Mouse (Mus musculus): Measurements from ENCODE around the gene Hlcs. TPM values are rescaled to one million over a fixed set of nuclear protein-coding genes. Genes with fewer than 3 reads are reported as not detected.

Hlcs gene
- polyA plus RNA-seq, 2 experiments, result 1.3 to 1.7 TPM

- Histone ChIP-seq H3K27ac (no peak overlapping the region), H3K4me2 (ENCODE audit: low read depth) (no peak overlapping the region), H3K9me3 (ENCODE audit: control insufficient read depth, low read length) (no peaks in the 10 kb centered on the region), H3K36me3 (replicated peaks; ENCODE audit: control insufficient read depth, insufficient read depth, low read depth) (no peaks in the 10 kb centered on the region), H3K4me1 (replicated peaks; ENCODE audit: control insufficient read depth in 2 of 2, insufficient read depth in 2 of 2, low read length in 1 of 2) (peaks cover 3 to 13% of the 10 kb centered on the region in 2 experiments; a peak in 3 of 4 replicates), H3K9ac (replicated peaks) (no peak overlapping the region), H3K4me3 (ENCODE audit: insufficient read depth in 1 of 2, low read depth in 2 of 2, low read length in 2 of 2) (no peak overlapping the region), H3K27me3 (ENCODE audit: control insufficient read depth, insufficient read depth, low read length) (no peaks in the 10 kb centered on the region)
- ATAC-seq (ENCODE audit: insufficient read depth) (no peak), DNase-seq (ENCODE audit: low read depth in 3 of 3, low spot score in 3 of 3) (no peak)
- 17% methylated on average over 1 of the region's 1 CpGs for WGBS (ENCODE audit: insufficient replicate concordance)
- TF ChIP-seq EP300 (IDR thresholded peaks at IDR 0.05; ENCODE audit: low read depth) (no peak), CTCF (IDR thresholded peaks at IDR 0.05; ENCODE audit: low read depth) (no peak)
These were observed 1.8 kb upstream of the Hlcs start for GRCm38 (mm10) chr16:94315215-94315614.

- Histone ChIP-seq H3K4me2 (ENCODE audit: low read depth) (no peak overlapping the region), H3K9ac (replicated peaks) (no peak overlapping the region), H3K36me3 (replicated peaks; ENCODE audit: control insufficient read depth, insufficient read depth, low read depth) (no peaks in the 10 kb centered on the region), H3K27me3 (ENCODE audit: control insufficient read depth, insufficient read depth, low read length) (no peaks in the 10 kb centered on the region), H3K4me3 (ENCODE audit: insufficient read depth in 1 of 2, low read depth in 2 of 2, low read length in 2 of 2) (no peak overlapping the region), H3K9me3 (ENCODE audit: control insufficient read depth, low read length) (no peaks in the 10 kb centered on the region), H3K27ac (no peak overlapping the region), H3K4me1 (replicated peaks; ENCODE audit: control insufficient read depth in 2 of 2, insufficient read depth in 2 of 2, low read length in 1 of 2) (peaks cover 3 to 13% of the 10 kb centered on the region in 2 experiments; a peak in 3 of 4 replicates)
- WGBS (ENCODE audit: insufficient replicate concordance), result 81% methylated on average over 5 of the region's 5 CpGs
- ATAC-seq (ENCODE audit: insufficient read depth) (no peak), DNase-seq (ENCODE audit: low read depth in 3 of 3, low spot score in 3 of 3) (no peak)
- TF ChIP-seq EP300 (IDR thresholded peaks at IDR 0.05; ENCODE audit: low read depth), result no peak
- no peak for TF ChIP-seq CTCF (IDR thresholded peaks at IDR 0.05; ENCODE audit: low read depth)
These were observed 1.3 kb upstream of the Hlcs start for GRCm38 (mm10) chr16:94314626-94315025.

- 0% methylated on average over 20 of the region's 20 CpGs for WGBS (ENCODE audit: insufficient replicate concordance)
- H3K4me1 ChIP-seq (replicated peaks; ENCODE audit: control insufficient read depth in 2 of 2, insufficient read depth in 2 of 2, low read length in 1 of 2), result peaks cover 3 to 12% of the 10 kb centered on the region in 2 experiments; a peak in 3 of 4 replicates
- peak; percentile 63 to 77 (median 70) for DNase-seq (ENCODE audit: low read depth in 3 of 3, low spot score in 3 of 3)
These were observed 625 bp downstream of the Hlcs start for GRCm38 (mm10) chr16:94312663-94313228.

GRCm38 (mm10) chr16:94311931-94312330 lies 1.4 kb downstream of the Hlcs start:
- TF ChIP-seq CTCF (IDR thresholded peaks at IDR 0.05; ENCODE audit: low read depth) (no peak), EP300 (IDR thresholded peaks at IDR 0.05; ENCODE audit: low read depth) (no peak)
- Histone ChIP-seq H3K9ac (replicated peaks) (no peak overlapping the region), H3K4me1 (replicated peaks; ENCODE audit: control insufficient read depth in 2 of 2, insufficient read depth in 2 of 2, low read length in 1 of 2) (peaks cover 3 to 10% of the 10 kb centered on the region in 2 experiments; a peak in 2 of 4 replicates), H3K4me3 (ENCODE audit: insufficient read depth in 1 of 2, low read depth in 2 of 2, low read length in 2 of 2) (no peak overlapping the region; a peak in 1 of 4 replicates), H3K27me3 (ENCODE audit: control insufficient read depth, insufficient read depth, low read length) (no peaks in the 10 kb centered on the region), H3K36me3 (replicated peaks; ENCODE audit: control insufficient read depth, insufficient read depth, low read depth) (no peaks in the 10 kb centered on the region), H3K4me2 (ENCODE audit: low read depth) (peak overlapping the region; percentile 83), H3K27ac (no peak overlapping the region), H3K9me3 (ENCODE audit: control insufficient read depth, low read length) (no peaks in the 10 kb centered on the region)
- WGBS (ENCODE audit: insufficient replicate concordance), result 66% methylated on average over 4 of the region's 4 CpGs
- DNase-seq (ENCODE audit: low read depth in 3 of 3, low spot score in 3 of 3) (no peak), ATAC-seq (ENCODE audit: insufficient read depth) (no peak)

More at GRCm38 (mm10) chr16:94312663-94313228, 625 bp downstream of the Hlcs start:
- Histone ChIP-seq H3K9ac (replicated peaks) (peak overlapping the region; percentile 69), H3K9me3 (ENCODE audit: control insufficient read depth, low read length) (no peaks in the 10 kb centered on the region), H3K36me3 (replicated peaks; ENCODE audit: control insufficient read depth, insufficient read depth, low read depth) (no peaks in the 10 kb centered on the region), H3K27ac (peak overlapping the region; percentile 80), H3K27me3 (ENCODE audit: control insufficient read depth, insufficient read depth, low read length) (no peaks in the 10 kb centered on the region), H3K4me2 (ENCODE audit: low read depth) (peak overlapping the region; percentile 83), H3K4me3 (ENCODE audit: insufficient read depth in 1 of 2, low read depth in 2 of 2, low read length in 2 of 2) (peak overlapping the region; percentile 75 to 92)
- peak; percentile 80 for ATAC-seq (ENCODE audit: insufficient read depth)
- peak; percentile 39 for TF ChIP-seq CTCF (IDR thresholded peaks at IDR 0.05; ENCODE audit: low read depth)
- TF ChIP-seq EP300 (IDR thresholded peaks at IDR 0.05; ENCODE audit: low read depth), result no peak

GRCm38 (mm10) chr16:94311416-94311815 lies 2.0 kb downstream of the Hlcs start:
- ATAC-seq (ENCODE audit: insufficient read depth) (no peak), DNase-seq (ENCODE audit: low read depth in 3 of 3, low spot score in 3 of 3) (no peak)
- H3K9ac ChIP-seq (replicated peaks), result no peak overlapping the region
- H3K4me2 ChIP-seq (ENCODE audit: low read depth), result no peak overlapping the region; the same call in 1 of the 2 replicates
- H3K27me3 ChIP-seq (ENCODE audit: control insufficient read depth, insufficient read depth, low read length), result no peaks in the 10 kb centered on the region
- H3K27ac ChIP-seq, result no peak overlapping the region
- no peak overlapping the region for H3K4me3 ChIP-seq (ENCODE audit: insufficient read depth in 1 of 2, low read depth in 2 of 2, low read length in 2 of 2)
- H3K4me1 ChIP-seq (replicated peaks; ENCODE audit: control insufficient read depth in 2 of 2, insufficient read depth in 2 of 2, low read length in 1 of 2), result peaks cover 3 to 10% of the 10 kb centered on the region in 2 experiments; a peak in 2 of 4 replicates
- TF ChIP-seq EP300 (IDR thresholded peaks at IDR 0.05; ENCODE audit: low read depth) (no peak), CTCF (IDR thresholded peaks at IDR 0.05; ENCODE audit: low read depth) (no peak)
- H3K36me3 ChIP-seq (replicated peaks; ENCODE audit: control insufficient read depth, insufficient read depth, low read depth), result no peaks in the 10 kb centered on the region
- WGBS (ENCODE audit: insufficient replicate concordance), result 58% methylated on average over 1 of the region's 1 CpGs
- H3K9me3 ChIP-seq (ENCODE audit: control insufficient read depth, low read length), result no peaks in the 10 kb centered on the region
